Mouse (Mus musculus): Measurements from ENCODE around the gene Cacna1e. TPM values are rescaled to one million over a fixed set of nuclear protein-coding genes. Genes with fewer than 3 reads are reported as not detected.

Cacna1e gene
- polyA plus RNA-seq, 1 experiment from 2014 or later: 17.8 TPM

GRCm38 (mm10) chr1:154686861-154687260 is 197.4 kb downstream of the Cacna1e start:
- Histone ChIP-seq H3K4me3 (replicated peaks; ENCODE audit: low read length) (no peak overlapping the region), H3K4me2 (replicated peaks) (no peak overlapping the region), H3K27me3 (ENCODE audit: control insufficient read depth, insufficient read depth, low read length) (no peaks in the 10 kb centered on the region), H3K9ac (no peak overlapping the region), H3K27ac (no peak overlapping the region), H3K9me3 (ENCODE audit: control insufficient read depth, low read length) (no peaks in the 10 kb centered on the region), H3K4me1 (replicated peaks; ENCODE audit: control insufficient read depth, insufficient read depth, low read length) (no peaks in the 10 kb centered on the region), H3K36me3 (replicated peaks; ENCODE audit: control insufficient read depth, insufficient read depth) (no peaks in the 10 kb centered on the region)
- DNase-seq (ENCODE audit: low spot score): no peak
- ATAC-seq (ENCODE audit: low FRiP score): no peak
- 59% methylated on average over 6 of the region's 6 CpGs for WGBS

- H3K4me3 ChIP-seq (replicated peaks; ENCODE audit: low read length): no peak overlapping the region
- ATAC-seq (ENCODE audit: low FRiP score): no peak
- H3K9ac ChIP-seq: no peak overlapping the region
- no peaks in the 10 kb centered on the region for H3K36me3 ChIP-seq (replicated peaks; ENCODE audit: control insufficient read depth, insufficient read depth)
- no peak overlapping the region for H3K27ac ChIP-seq
- WGBS: 93% methylated on average over 1 of the region's 1 CpGs
- H3K9me3 ChIP-seq (ENCODE audit: control insufficient read depth, low read length): no peaks in the 10 kb centered on the region
- H3K27me3 ChIP-seq (ENCODE audit: control insufficient read depth, insufficient read depth, low read length): no peaks in the 10 kb centered on the region
- no peak for DNase-seq (ENCODE audit: low spot score)
- no peaks in the 10 kb centered on the region for H3K4me1 ChIP-seq (replicated peaks; ENCODE audit: control insufficient read depth, insufficient read depth, low read length)
- H3K4me2 ChIP-seq (replicated peaks): no peak overlapping the region
These were observed 200.7 kb downstream of the Cacna1e start for GRCm38 (mm10) chr1:154683477-154684106.

- Histone ChIP-seq H3K9ac (no peak overlapping the region), H3K4me2 (replicated peaks) (no peak overlapping the region), H3K27me3 (ENCODE audit: control insufficient read depth, insufficient read depth, low read length) (no peaks in the 10 kb centered on the region), H3K4me1 (replicated peaks; ENCODE audit: control insufficient read depth, insufficient read depth, low read length) (no peaks in the 10 kb centered on the region), H3K4me3 (replicated peaks; ENCODE audit: low read length) (no peak overlapping the region), H3K36me3 (replicated peaks; ENCODE audit: control insufficient read depth, insufficient read depth) (no peaks in the 10 kb centered on the region), H3K27ac (no peak overlapping the region), H3K9me3 (ENCODE audit: control insufficient read depth, low read length) (no peaks in the 10 kb centered on the region)
- no peak for DNase-seq (ENCODE audit: low spot score)
- ATAC-seq (ENCODE audit: low FRiP score): no peak
- WGBS: 19% methylated on average over 1 of the region's 1 CpGs
These were observed 205.3 kb downstream of the Cacna1e start for GRCm38 (mm10) chr1:154678989-154679388.

- no peak overlapping the region for H3K4me3 ChIP-seq (replicated peaks; ENCODE audit: low read length)
- H3K4me1 ChIP-seq (replicated peaks; ENCODE audit: control insufficient read depth, insufficient read depth, low read length): no peaks in the 10 kb centered on the region
- H3K9me3 ChIP-seq (ENCODE audit: control insufficient read depth, low read length): no peaks in the 10 kb centered on the region
- no peak for DNase-seq (ENCODE audit: low spot score)
- no peaks in the 10 kb centered on the region for H3K27me3 ChIP-seq (ENCODE audit: control insufficient read depth, insufficient read depth, low read length)
- H3K4me2 ChIP-seq (replicated peaks): no peak overlapping the region
- no peak overlapping the region for H3K27ac ChIP-seq
- no peaks in the 10 kb centered on the region for H3K36me3 ChIP-seq (replicated peaks; ENCODE audit: control insufficient read depth, insufficient read depth)
- no peak overlapping the region for H3K9ac ChIP-seq
- WGBS: 26% methylated on average over 3 of the region's 3 CpGs
- no peak for ATAC-seq (ENCODE audit: low FRiP score)
These were observed 206.2 kb downstream of the Cacna1e start for GRCm38 (mm10) chr1:154678151-154678550.

GRCm38 (mm10) chr1:154677677-154678076 is 206.6 kb downstream of the Cacna1e start:
- Histone ChIP-seq H3K36me3 (replicated peaks; ENCODE audit: control insufficient read depth, insufficient read depth) (no peaks in the 10 kb centered on the region), H3K4me1 (replicated peaks; ENCODE audit: control insufficient read depth, insufficient read depth, low read length) (no peaks in the 10 kb centered on the region), H3K27ac (no peak overlapping the region), H3K27me3 (ENCODE audit: control insufficient read depth, insufficient read depth, low read length) (no peaks in the 10 kb centered on the region), H3K9ac (no peak overlapping the region), H3K4me3 (replicated peaks; ENCODE audit: low read length) (no peak overlapping the region), H3K9me3 (ENCODE audit: control insufficient read depth, low read length) (no peaks in the 10 kb centered on the region), H3K4me2 (replicated peaks) (no peak overlapping the region)
- WGBS: 64% methylated on average over 2 of the region's 2 CpGs
- DNase-seq (ENCODE audit: low spot score) (no peak), ATAC-seq (ENCODE audit: low FRiP score) (no peak)

GRCm38 (mm10) chr1:154663721-154664120 is 220.6 kb downstream of the Cacna1e start:
- no peaks in the 10 kb centered on the region for H3K9me3 ChIP-seq (ENCODE audit: control insufficient read depth, low read length)
- H3K4me2 ChIP-seq (replicated peaks): no peak overlapping the region
- no peak overlapping the region for H3K9ac ChIP-seq
- H3K27ac ChIP-seq: no peak overlapping the region
- peaks cover 17% of the 10 kb centered on the region for H3K4me1 ChIP-seq (replicated peaks; ENCODE audit: control insufficient read depth, insufficient read depth, low read length)
- no peaks in the 10 kb centered on the region for H3K36me3 ChIP-seq (replicated peaks; ENCODE audit: control insufficient read depth, insufficient read depth)
- no peak overlapping the region for H3K4me3 ChIP-seq (replicated peaks; ENCODE audit: low read length)
- no peaks in the 10 kb centered on the region for H3K27me3 ChIP-seq (ENCODE audit: control insufficient read depth, insufficient read depth, low read length)
- DNase-seq (ENCODE audit: low spot score): no peak
- ATAC-seq (ENCODE audit: low FRiP score): no peak

- H3K27me3 ChIP-seq (ENCODE audit: control insufficient read depth, insufficient read depth, low read length): no peaks in the 10 kb centered on the region
- ATAC-seq (ENCODE audit: low FRiP score) (no peak), DNase-seq (ENCODE audit: low spot score) (no peak)
- H3K4me3 ChIP-seq (replicated peaks; ENCODE audit: low read length): no peak overlapping the region
- peaks cover 17% of the 10 kb centered on the region for H3K4me1 ChIP-seq (replicated peaks; ENCODE audit: control insufficient read depth, insufficient read depth, low read length)
- H3K9ac ChIP-seq: no peak overlapping the region
- WGBS: 72% methylated on average over 5 of the region's 5 CpGs
- H3K4me2 ChIP-seq (replicated peaks): no peak overlapping the region
- H3K27ac ChIP-seq: peak overlapping the region; percentile 51; the same call in 1 of the 2 replicates
- no peaks in the 10 kb centered on the region for H3K9me3 ChIP-seq (ENCODE audit: control insufficient read depth, low read length)
- H3K36me3 ChIP-seq (replicated peaks; ENCODE audit: control insufficient read depth, insufficient read depth): no peaks in the 10 kb centered on the region
These were observed 222.3 kb downstream of the Cacna1e start for GRCm38 (mm10) chr1:154661977-154662376.

GRCm38 (mm10) chr1:154661221-154661864 is 223.0 kb downstream of the Cacna1e start:
- Histone ChIP-seq H3K36me3 (replicated peaks; ENCODE audit: control insufficient read depth, insufficient read depth) (no peaks in the 10 kb centered on the region), H3K4me2 (replicated peaks) (no peak overlapping the region), H3K4me3 (replicated peaks; ENCODE audit: low read length) (no peak overlapping the region), H3K4me1 (replicated peaks; ENCODE audit: control insufficient read depth, insufficient read depth, low read length) (peaks cover 17% of the 10 kb centered on the region), H3K9me3 (ENCODE audit: control insufficient read depth, low read length) (no peaks in the 10 kb centered on the region), H3K27me3 (ENCODE audit: control insufficient read depth, insufficient read depth, low read length) (no peaks in the 10 kb centered on the region), H3K9ac (no peak overlapping the region), H3K27ac (peak overlapping the region; percentile 51)
- ATAC-seq (ENCODE audit: low FRiP score): peak; percentile 91
- DNase-seq (ENCODE audit: low spot score): peak; percentile 83
- WGBS: 42% methylated on average over 7 of the region's 7 CpGs

GRCm38 (mm10) chr1:154657366-154657765 is 226.9 kb downstream of the Cacna1e start:
- Histone ChIP-seq H3K4me3 (replicated peaks; ENCODE audit: low read length) (no peak overlapping the region), H3K9ac (no peak overlapping the region), H3K27ac (no peak overlapping the region), H3K36me3 (replicated peaks; ENCODE audit: control insufficient read depth, insufficient read depth) (no peaks in the 10 kb centered on the region), H3K4me2 (replicated peaks) (no peak overlapping the region), H3K9me3 (ENCODE audit: control insufficient read depth, low read length) (no peaks in the 10 kb centered on the region), H3K4me1 (replicated peaks; ENCODE audit: control insufficient read depth, insufficient read depth, low read length) (peaks cover 17% of the 10 kb centered on the region), H3K27me3 (ENCODE audit: control insufficient read depth, insufficient read depth, low read length) (no peaks in the 10 kb centered on the region)
- WGBS: 69% methylated on average over 5 of the region's 5 CpGs
- DNase-seq (ENCODE audit: low spot score): no peak
- no peak for ATAC-seq (ENCODE audit: low FRiP score)

All from hindbrain, embryonic 14.5 days (tissue).